Mouse (Mus musculus) small intestine, adult 2 months (tissue): Measurements from ENCODE around the gene Pnrc2. TPM values are rescaled to one million over a fixed set of nuclear protein-coding genes. Genes with fewer than 3 reads are reported as not detected.

Source experiments
- H3K27ac ChIP-seq: fragments of 200-500 bp; 2 replicates; pipeline ENCODE4 v1.5.1; 2012; ENCODE audit warnings: low read depth, low read length, control low read depth, inconsistent platforms; ENCODE audit not compliant: insufficient read depth
- H3K27me3 ChIP-seq: fragments of 200-500 bp; 2 replicates; pipeline ENCODE4 v1.6.1; 2012; ENCODE audit warnings: mild to moderate bottlenecking, moderate library complexity, low read length, inconsistent platforms; ENCODE audit not compliant: control insufficient read depth, insufficient read depth
- H3K36me3 ChIP-seq: fragments of 200-500 bp; 2 replicates; pipeline ENCODE4 v1.6.1; 2012; ENCODE audit warnings: mild to moderate bottlenecking, low read length, control low read depth, inconsistent platforms; ENCODE audit not compliant: control insufficient read depth, insufficient read depth
- H3K4me1 ChIP-seq: fragments of 200-500 bp; 2 replicates; pipeline ENCODE4 v1.6.1; 2012; ENCODE audit warnings: low read length, inconsistent platforms, mixed read lengths; ENCODE audit not compliant: control insufficient read depth, insufficient read depth, insufficient read length
- H3K4me3 ChIP-seq: fragments of 200-500 bp; 2 replicates; pipeline ENCODE4 v1.5.1; 2012; ENCODE audit warnings: low read depth, mild to moderate bottlenecking, control low read depth, inconsistent platforms, low read length, moderate library complexity
- CTCF ChIP-seq: fragments of 200-500 bp; IDR thresholded peaks from 2 replicates; pipeline ENCODE4 v1.5.1; 2012; ENCODE audit warnings: low read depth, mild to moderate bottlenecking, control low read depth, inconsistent platforms, low read length, moderate library complexity, mixed read lengths; ENCODE audit not compliant: insufficient replicate concordance, insufficient read length; ENCODE audit errors: extremely low read depth
- POLR2A ChIP-seq: fragments of 200-500 bp; IDR thresholded peaks from 2 replicates; pipeline ENCODE4 v1.6.1; 2012; ENCODE audit warnings: low read depth, mild to moderate bottlenecking, control low read depth, inconsistent platforms, low read length, moderate library complexity
- WGBS: fragments of 180-500 bp; shearing (Covaris S2); methylation state at CpG from one replicate; pipeline ENCODE4 v1.1.7; 2018; 5-methylcytosine and 5-hydroxymethylcytosine counted together
- polyA plus RNA-seq: library from polyadenylated mRNA; depleted of rRNA; stranded (reverse); fragments of >200 nt; gene quantifications from 2 replicates; pipeline ENCODE4 v1.2.3, GENCODE M21; 2012

Gene Pnrc2
- polyA plus RNA-seq, 1 experiment, result 8.5 TPM

DNA sequence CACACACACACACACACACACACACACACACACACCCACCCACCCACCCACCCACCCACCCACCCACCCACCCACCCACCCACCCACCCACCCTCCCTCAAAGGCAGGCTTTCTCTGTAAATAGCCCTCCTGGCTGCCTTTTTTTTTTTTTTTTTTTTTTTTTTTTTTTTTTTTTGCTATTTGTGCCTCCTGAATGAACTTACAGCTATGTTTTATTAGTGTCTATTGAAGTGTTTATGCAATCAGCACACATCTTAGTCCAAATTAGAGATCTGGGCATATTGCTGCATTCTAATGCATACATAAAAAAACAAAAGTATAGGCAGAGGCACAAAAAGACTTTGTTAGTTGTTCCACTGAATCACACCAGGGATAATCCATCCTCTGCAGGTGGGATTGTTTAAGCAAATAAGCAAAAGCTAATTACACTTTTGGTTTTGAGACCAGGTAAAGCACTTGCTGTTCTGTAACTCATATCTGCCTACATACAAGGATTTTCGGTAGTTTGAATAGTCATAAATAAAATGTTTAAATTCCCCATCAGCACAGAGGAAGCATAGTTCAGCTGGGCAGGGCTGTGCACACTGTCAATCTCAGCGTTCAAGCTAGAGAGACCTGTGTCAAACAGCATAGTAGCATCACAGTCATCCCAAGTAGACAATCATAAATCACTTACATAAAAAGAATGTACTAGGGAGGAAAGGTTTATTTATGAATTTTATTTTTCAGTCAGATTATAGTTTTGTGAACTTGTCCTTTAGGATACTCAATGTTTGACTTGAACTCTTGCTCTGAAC lies 3.2 kb downstream of the Pnrc2 start:
- no peak overlapping the region for H3K4me3 ChIP-seq
- no peak for TF ChIP-seq POLR2A
- H3K27me3 ChIP-seq, result no peaks in the 10 kb centered on the region
- peaks cover 23% of the 10 kb centered on the region for H3K36me3 ChIP-seq
- H3K4me1 ChIP-seq, result peaks cover 9% of the 10 kb centered on the region
- WGBS, result 12% methylated on average over 2 of the region's 2 CpGs
- no peak overlapping the region for H3K27ac ChIP-seq

DNA sequence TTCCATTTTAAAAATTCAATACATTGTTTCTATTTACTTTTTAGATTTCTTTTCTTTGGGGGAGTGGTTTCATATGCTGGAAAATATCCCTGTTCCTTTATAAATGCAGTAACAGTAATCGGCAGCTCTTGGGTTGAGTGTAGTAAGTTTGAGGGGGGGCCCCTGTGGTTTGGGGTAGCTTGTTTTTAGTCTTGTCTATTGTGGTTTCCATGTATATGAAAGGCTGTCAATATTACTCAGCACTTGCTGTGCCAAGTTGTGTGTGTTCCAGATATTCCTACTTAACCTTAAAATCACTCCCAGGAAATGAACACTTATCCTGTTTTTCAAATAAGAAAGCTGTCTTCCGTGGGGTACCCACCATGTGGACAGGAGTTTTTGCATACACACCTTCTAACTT lies 4.7 kb downstream of the Pnrc2 start:
- TF ChIP-seq CTCF (no peak), POLR2A (no peak)
- Histone ChIP-seq H3K27ac (no peak overlapping the region), H3K36me3 (peaks cover 23% of the 10 kb centered on the region), H3K4me1 (0 out of 2 replicates have a peak, but pooled peaks cover 3% of the 10 kb centered on the region), H3K27me3 (no peaks in the 10 kb centered on the region), H3K4me3 (no peak overlapping the region)
- WGBS, result 35% methylated on average over 2 of the region's 2 CpGs

DNA sequence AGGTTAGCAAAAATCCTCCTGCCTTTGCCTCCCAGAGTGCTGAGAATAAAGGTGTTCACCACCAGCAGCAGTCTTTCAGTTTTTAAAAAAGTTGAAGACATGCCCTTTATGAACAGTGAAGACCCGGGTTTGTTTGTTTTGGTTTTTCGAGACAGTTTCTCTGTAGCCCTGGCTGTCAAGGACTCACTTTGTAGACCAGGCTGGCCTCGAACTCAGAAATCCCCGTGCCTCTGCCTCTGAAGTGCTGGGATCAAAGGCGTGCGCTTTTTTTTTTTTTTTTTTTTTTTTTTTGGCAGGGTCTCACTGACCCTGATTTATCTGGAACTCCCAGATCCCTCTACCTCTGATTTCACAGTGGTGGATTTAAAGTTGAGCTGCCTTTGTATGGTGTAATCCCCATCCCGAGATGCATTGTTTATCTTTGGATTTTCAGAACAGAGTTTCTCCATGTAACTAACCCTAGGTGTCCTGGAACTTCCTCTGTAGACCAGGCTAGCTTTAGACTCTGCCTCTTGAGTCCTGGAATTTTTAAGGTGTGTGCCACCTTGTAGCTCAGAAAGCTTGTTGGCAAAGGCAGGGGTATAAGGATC lies 16.0 kb downstream of the Pnrc2 start:
- 5% methylated on average over 7 of the region's 7 CpGs for WGBS
- H3K4me3 ChIP-seq, result peak overlapping the region; percentile 10; the same call in 1 of the 2 replicates

DNA sequence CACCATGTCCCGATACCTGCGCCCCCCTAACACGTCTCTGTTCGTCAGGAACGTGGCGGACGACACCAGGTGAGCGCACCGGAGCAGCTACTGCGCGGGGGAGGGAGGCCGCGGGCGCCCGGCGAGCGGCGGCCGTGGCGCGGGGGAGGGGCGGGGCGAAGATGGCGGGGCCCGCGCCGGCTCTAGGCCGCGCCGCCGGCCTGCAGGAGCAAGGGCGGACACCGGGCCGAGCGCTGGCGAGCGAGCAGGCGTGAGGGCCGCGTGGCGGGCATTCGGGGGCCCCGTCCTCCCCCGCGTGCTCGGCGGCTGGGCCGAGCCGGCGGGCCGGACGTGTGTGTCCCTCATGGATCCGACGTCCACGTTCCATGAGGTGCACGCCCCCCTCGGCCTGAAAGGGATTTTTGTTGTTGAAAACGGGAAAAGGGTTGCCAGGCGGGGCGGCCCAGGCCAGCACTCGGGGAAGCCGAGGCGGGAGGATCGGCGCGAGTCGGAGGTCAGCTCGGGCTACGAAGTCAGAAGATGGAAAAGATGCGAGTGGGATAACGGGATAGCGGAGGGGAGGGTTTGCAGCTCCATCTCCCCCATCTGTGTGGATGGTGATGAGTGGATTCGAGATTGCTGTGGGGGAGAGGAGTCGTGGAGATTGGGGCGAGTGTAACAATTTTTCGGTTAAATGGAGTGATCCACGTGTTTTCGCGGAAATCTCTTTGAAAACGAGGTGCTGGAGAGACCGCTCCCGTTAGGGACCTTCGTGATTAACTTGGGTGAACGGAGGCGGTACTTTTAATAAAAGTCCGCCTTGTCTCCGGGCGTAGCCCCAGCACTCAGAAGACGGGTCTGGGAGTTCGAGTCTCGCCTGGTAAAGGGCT lies 17.2 kb downstream of the Pnrc2 start:
- Histone ChIP-seq H3K4me1 (no peaks in the 10 kb centered on the region), H3K27me3 (no peaks in the 10 kb centered on the region), H3K36me3 (no peaks in the 10 kb centered on the region; the same call in 1 of the 2 replicates), H3K4me3 (peak overlapping the region; percentile 80), H3K27ac (peak overlapping the region; percentile 91)
- TF ChIP-seq POLR2A (no peak), CTCF (no peak)
- under 1% methylated on average over 91 of the region's 91 CpGs for WGBS

More for the DNA sequence above, 16.0 kb downstream of the Pnrc2 start:
- Histone ChIP-seq H3K27ac (no peak overlapping the region), H3K4me1 (no peaks in the 10 kb centered on the region), H3K27me3 (no peaks in the 10 kb centered on the region), H3K36me3 (peaks cover 4% of the 10 kb centered on the region; the same call in 1 of the 2 replicates)
- TF ChIP-seq POLR2A (no peak), CTCF (no peak)

DNA sequence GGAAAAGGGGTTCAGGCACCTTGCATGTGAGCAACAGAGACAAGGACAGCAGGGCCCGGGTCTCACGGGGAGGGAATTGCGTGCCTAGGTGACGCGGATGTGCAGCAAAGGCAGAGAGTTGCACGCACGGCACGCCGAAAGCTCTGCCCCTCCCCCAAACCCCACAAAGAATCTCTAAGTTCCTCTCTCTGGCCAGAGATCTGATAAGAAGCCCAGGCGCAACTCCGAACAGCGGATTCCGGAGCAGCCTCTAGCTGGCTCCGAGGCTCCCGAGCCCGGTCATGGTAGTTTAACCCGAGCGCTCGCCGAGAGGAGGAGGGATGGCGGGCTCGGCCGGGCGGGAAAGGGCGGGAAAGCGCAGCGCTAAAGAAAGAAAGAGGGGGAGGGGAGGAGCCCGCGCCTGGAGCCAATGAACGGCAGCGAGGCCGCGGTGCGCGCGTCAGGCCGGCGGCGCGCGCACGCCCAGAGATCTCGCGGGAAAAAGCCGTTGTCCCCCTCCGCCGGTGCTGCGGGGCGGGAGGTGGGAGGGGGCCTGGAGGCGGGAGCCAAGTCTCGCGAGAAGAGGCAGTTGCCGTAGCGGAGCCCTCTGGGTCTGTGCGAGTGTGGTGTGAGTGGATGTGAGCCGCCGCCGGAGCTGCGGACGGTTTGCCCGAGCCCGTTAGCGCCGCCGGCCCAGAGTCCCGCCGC lies 18.0 kb downstream of the Pnrc2 start, which contains the start of gene Srsf10:
TSS of gene Srsf10 (plus strand) at position 212 of the 687 bp plus-strand sequence.
- H3K36me3 ChIP-seq, result no peaks in the 10 kb centered on the region; the same call in 1 of the 2 replicates
- H3K27me3 ChIP-seq, result no peaks in the 10 kb centered on the region
- TF ChIP-seq CTCF (no peak), POLR2A (peak; percentile 89; the same call in 1 of the 2 replicates)
- no peaks in the 10 kb centered on the region for H3K4me1 ChIP-seq
- WGBS, result under 1% methylated on average over 67 of the region's 67 CpGs
- peak within 1 kb of the TSS; percentile 91 for H3K27ac ChIP-seq
- peak within 1 kb of the TSS; percentile 80 for H3K4me3 ChIP-seq

DNA sequence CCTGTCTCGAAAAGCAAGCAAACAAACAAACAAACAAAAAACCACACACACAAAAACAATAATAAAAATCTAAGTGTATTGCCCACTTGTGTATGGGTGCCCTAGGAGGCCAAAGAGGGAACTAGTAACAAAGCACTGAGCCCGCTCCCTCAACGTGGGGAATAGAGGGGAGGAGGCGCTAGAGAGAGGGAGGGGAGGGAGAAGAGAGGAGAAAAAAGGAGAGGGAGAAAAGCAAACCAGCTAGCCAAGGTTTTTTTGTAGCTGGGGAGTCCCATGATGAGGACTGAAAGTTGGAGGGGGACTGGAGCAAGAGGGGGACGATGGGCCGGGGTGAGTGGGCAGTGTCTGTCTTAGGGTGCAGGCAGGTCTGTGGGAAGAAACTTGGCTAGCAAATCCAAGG lies 18.6 kb downstream of the Pnrc2 start:
- WGBS, result under 1% methylated on average over 6 of the region's 6 CpGs
- TF ChIP-seq POLR2A (no peak), CTCF (no peak)
- H3K36me3 ChIP-seq, result no peaks in the 10 kb centered on the region; the same call in 1 of the 2 replicates
- peak overlapping the region; percentile 79 for H3K27ac ChIP-seq
- peak overlapping the region; percentile 80 for H3K4me3 ChIP-seq
- H3K27me3 ChIP-seq, result no peaks in the 10 kb centered on the region
- no peaks in the 10 kb centered on the region for H3K4me1 ChIP-seq
